Mouse (Mus musculus) midbrain, embryonic 15.5 days (tissue): ENCODE results near the gene Tmem56. TPM values are rescaled to one million over a fixed set of nuclear protein-coding genes. Genes with fewer than 3 reads are reported as not detected.

Experiments
- ATAC-seq: fragments of 200-750 bp; cut with Nextera tagmentation; replicated peaks from 2 replicates; pipeline ENCODE4 v1.8.0; 2017; ENCODE audit warnings: moderate TSS enrichment
- H3K27ac ChIP-seq: fragments of 300-500 bp; sonication (generic); 2 replicates; pipeline ENCODE4 v1.5.1; 2015; ENCODE audit warnings: mild to moderate bottlenecking, inconsistent platforms
- H3K27me3 ChIP-seq: fragments of 300-500 bp; sonication (generic); replicated peaks from 2 replicates; pipeline ENCODE4 v1.6.1; 2015; ENCODE audit warnings: inconsistent platforms
- H3K36me3 ChIP-seq: fragments of 300-500 bp; sonication (generic); replicated peaks from 2 replicates; pipeline ENCODE4 v1.6.1; 2015; ENCODE audit warnings: inconsistent platforms
- H3K4me1 ChIP-seq: fragments of 300-500 bp; sonication (generic); 2 replicates; pipeline ENCODE4 v1.6.1; 2015; ENCODE audit warnings: inconsistent platforms
- H3K4me2 ChIP-seq: fragments of 300-500 bp; sonication (generic); 2 replicates; pipeline ENCODE4 v1.6.1; 2015; ENCODE audit warnings: inconsistent platforms, mild to moderate bottlenecking, moderate library complexity
- H3K4me3 ChIP-seq: fragments of 300-500 bp; sonication (generic); 2 replicates; pipeline ENCODE4 v1.5.1; 2015; ENCODE audit warnings: mild to moderate bottlenecking, inconsistent platforms
- H3K9ac ChIP-seq: fragments of 300-500 bp; sonication (generic); 2 replicates; pipeline ENCODE4 v1.6.1; 2015; ENCODE audit warnings: mild to moderate bottlenecking, inconsistent platforms
- H3K9me3 ChIP-seq: fragments of 300-500 bp; sonication (generic); 2 replicates; pipeline ENCODE4 v1.6.1; 2016; ENCODE audit warnings: inconsistent platforms
- WGBS: fragments of 180-500 bp; shearing (Covaris S2); methylation state at CpG from one replicate; pipeline ENCODE4 v1.1.7; 2015; ENCODE audit warnings: mixed read lengths; 5-methylcytosine and 5-hydroxymethylcytosine counted together
- polyA plus RNA-seq: library from polyadenylated mRNA; unstranded; fragments of >200 nt; fragmentation: Nextera tagmentation; extraction: Ambion mirVana; gene quantifications from 2 replicates; pipeline ENCODE4 v1.2.1, GENCODE M21; 2015

Gene Tmem56
- polyA plus RNA-seq, 1 experiment from 2014 or later = 2.2 TPM

DNA sequence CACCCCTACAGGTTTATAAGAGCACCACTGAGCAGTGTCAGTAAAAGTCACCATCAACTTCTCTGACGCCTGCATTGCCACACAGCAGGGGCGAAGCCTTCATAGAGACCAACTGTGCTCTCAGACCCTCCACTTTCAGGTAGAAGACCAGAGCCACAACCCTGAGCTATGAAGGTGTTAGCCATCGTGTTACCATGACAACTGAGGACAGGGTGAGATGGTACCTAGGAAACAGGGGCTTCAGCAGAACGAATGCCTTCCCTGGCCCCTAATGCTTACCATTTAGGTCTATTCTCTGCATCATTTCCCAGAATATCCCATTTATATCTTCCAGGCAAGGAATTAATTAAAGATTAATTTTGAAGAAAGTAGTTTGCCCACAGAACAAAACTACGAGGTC, 26.0 kb upstream of the Tmem56 start:
- Histone ChIP-seq H3K4me2 (no peak overlapping the region), H3K4me3 (no peak overlapping the region), H3K4me1 (0 out of 2 replicates have a peak, but pooled peaks cover 4% of the 10 kb centered on the region), H3K27me3 (no peaks in the 10 kb centered on the region), H3K27ac (no peak overlapping the region), H3K9me3 (no peaks in the 10 kb centered on the region), H3K36me3 (no peaks in the 10 kb centered on the region), H3K9ac (no peak overlapping the region)
- WGBS = 77% methylated on average over 5 of the region's 5 CpGs
- no peak for ATAC-seq

DNA sequence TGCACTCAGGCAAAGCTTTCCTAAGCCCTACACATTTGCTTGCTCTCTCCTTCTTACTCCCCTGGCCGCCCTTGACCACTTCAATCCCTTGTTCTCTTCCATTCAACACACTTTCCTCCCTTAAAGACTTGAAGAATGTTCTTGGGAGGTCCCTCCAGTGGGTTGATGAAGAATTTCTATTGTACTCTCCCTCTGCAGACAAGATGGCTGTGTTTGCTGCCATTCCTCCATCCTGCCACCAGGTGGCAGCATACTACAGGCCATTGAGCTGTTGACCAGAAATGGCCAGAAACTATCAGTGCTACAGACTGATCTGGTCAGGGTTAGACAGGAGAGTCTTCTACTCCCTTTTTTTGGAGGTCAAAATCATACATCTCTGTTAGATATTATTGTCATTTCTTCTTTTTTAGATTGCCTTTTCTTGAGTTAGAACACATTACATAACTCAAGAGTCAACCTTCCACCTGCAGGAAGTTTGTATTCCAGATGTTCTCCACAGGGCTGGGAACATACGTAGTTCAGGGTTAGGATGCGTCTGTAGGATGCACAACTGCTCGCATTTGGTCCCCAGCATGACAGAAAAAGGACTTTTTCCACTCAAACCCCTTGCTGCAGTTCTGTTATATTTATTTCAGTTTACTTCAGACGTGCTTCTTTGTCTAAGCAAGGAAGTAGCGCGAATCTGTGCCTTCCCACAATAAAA, 24.8 kb upstream of the Tmem56 start:
- no peak overlapping the region for H3K27ac ChIP-seq
- peak; percentile 82 for ATAC-seq
- H3K4me2 ChIP-seq = no peak overlapping the region
- no peaks in the 10 kb centered on the region for H3K27me3 ChIP-seq
- no peak overlapping the region for H3K4me3 ChIP-seq
- WGBS = 77% methylated on average over 7 of the region's 7 CpGs
- H3K36me3 ChIP-seq = no peaks in the 10 kb centered on the region
- H3K9ac ChIP-seq = no peak overlapping the region
- H3K9me3 ChIP-seq = no peaks in the 10 kb centered on the region
- H3K4me1 ChIP-seq = 0 out of 2 replicates have a peak, but pooled peaks cover 4% of the 10 kb centered on the region

DNA sequence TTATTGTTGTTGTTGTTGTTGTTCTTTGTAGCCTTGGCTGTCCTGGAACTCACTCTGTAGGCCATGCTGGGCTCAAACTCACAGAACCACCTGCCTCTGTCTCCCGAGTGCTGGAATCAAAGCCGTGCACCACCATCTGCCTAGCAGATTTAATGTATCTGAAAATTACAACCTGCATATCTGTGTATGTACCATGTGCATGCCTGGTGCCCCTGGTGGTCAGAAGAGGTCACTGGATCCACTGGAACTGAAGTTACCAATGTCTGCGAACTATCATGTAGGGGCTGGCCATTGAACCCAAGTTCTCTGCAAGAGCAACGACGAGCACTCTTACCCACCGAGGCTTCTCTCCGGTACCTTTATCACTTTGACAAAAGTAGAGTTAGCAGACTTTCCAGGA, 23.7 kb upstream of the Tmem56 start:
- H3K4me3 ChIP-seq = no peak overlapping the region
- 0 out of 2 replicates have a peak, but pooled peaks cover 4% of the 10 kb centered on the region for H3K4me1 ChIP-seq
- peak; percentile 32; the same call in 1 of the 2 replicates for ATAC-seq
- no peak overlapping the region for H3K4me2 ChIP-seq
- no peaks in the 10 kb centered on the region for H3K27me3 ChIP-seq
- H3K36me3 ChIP-seq = no peaks in the 10 kb centered on the region
- H3K9me3 ChIP-seq = no peaks in the 10 kb centered on the region
- 90% methylated on average over 7 of the region's 7 CpGs for WGBS
- H3K9ac ChIP-seq = no peak overlapping the region
- H3K27ac ChIP-seq = no peak overlapping the region

DNA sequence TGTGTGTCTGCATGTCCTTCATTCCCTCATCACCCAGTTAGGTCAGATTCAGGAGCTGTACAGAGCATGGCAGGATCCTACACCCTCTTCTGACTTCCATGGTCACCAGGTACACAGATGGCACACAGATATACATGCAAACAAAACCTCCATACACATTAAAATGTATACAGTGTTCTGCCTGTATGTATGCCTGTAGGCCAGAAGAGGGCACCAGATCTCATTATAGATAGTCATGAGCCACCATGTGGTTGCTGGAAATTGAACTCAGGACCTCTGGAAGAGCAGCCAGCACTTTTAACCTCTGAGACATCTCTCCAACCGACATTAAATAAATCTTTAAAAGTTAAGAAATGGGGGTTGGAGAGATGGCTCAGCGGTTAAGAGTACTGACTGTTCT, 11.3 kb upstream of the Tmem56 start:
- no peak overlapping the region for H3K4me3 ChIP-seq

DNA sequence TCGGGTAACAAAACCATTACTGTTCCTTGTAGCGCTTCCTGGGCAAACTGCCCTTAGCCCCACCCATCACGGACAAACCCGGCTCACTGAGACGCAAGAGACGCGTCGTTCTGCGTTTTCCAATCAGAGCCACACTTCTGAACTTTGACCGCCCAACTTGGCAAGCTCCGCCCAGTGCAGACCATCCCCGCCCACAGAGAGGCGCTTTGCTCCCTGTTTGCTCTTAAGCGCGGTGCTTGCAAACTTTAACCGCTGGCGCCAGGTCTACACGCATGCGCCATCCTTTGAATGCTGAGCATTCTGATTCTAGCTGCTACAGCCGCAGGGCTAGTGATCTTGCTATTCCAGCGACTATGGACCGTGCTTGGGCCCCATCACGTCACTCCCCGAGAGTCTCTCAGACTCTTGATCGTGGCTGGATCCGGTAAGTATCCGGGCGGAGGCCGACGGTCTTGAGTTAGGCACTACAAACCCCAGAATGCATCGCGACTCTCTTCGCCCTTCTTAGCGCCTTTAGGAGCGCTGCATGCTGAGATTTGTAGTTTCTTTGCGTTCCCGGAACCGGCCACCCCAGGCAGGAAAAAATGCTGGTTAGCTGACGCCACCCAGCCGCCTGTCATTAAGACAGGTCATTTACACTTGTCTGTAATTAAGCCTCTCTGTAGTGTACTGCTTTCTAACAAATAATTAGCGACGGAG, 8.8 kb upstream of the Tmem56 start, which contains the start of gene Alg14:
Alg14 (plus strand) TSS at position 214 of the 699 bp plus-strand sequence.
- peak; percentile 97 for ATAC-seq
- Histone ChIP-seq H3K4me3 (peak within 1 kb of the TSS; percentile 62), H3K9ac (peak within 1 kb of the TSS; percentile 53), H3K4me1 (peaks cover 10% of the 10 kb centered on the region), H3K4me2 (peak within 1 kb of the TSS; percentile 60), H3K27ac (peak within 1 kb of the TSS; percentile 94), H3K27me3 (no peaks in the 10 kb centered on the region), H3K36me3 (no peaks in the 10 kb centered on the region), H3K9me3 (no peaks in the 10 kb centered on the region)
- WGBS = under 1% methylated on average over 42 of the region's 42 CpGs

More for the DNA sequence above, 11.3 kb upstream of the Tmem56 start:
- Histone ChIP-seq H3K9me3 (no peaks in the 10 kb centered on the region), H3K27me3 (no peaks in the 10 kb centered on the region), H3K4me1 (peaks cover 10% of the 10 kb centered on the region), H3K36me3 (no peaks in the 10 kb centered on the region), H3K4me2 (no peak overlapping the region), H3K9ac (no peak overlapping the region), H3K27ac (no peak overlapping the region)
- no peak for ATAC-seq
- 88% methylated on average over 2 of the region's 2 CpGs for WGBS

DNA sequence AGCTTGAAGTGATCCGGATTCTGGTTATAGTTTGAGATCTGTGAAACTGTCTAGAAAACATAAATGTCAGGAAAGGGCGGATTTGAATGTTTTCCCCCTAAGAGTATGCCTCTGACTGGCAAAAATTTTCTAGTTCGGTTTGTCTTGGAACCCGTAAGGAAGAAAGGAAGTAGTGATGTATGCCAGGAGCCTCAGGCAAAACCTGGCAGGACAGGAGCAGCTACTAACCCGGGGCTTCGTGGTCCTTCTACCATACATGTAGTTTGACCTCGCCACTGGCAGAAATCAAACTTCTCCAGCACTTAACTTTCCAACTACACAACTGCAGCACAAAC, 8.3 kb upstream of the Tmem56 start:
- 5% methylated on average over 7 of the region's 7 CpGs for WGBS
- peak overlapping the region; percentile 53 for H3K9ac ChIP-seq
- H3K36me3 ChIP-seq = no peaks in the 10 kb centered on the region
- H3K27ac ChIP-seq = peak overlapping the region; percentile 94
- no peaks in the 10 kb centered on the region for H3K27me3 ChIP-seq
- H3K4me1 ChIP-seq = peaks cover 10% of the 10 kb centered on the region
- H3K4me3 ChIP-seq = peak overlapping the region; percentile 62
- peak overlapping the region; percentile 60 for H3K4me2 ChIP-seq
- H3K9me3 ChIP-seq = no peaks in the 10 kb centered on the region
- ATAC-seq = no peak

DNA sequence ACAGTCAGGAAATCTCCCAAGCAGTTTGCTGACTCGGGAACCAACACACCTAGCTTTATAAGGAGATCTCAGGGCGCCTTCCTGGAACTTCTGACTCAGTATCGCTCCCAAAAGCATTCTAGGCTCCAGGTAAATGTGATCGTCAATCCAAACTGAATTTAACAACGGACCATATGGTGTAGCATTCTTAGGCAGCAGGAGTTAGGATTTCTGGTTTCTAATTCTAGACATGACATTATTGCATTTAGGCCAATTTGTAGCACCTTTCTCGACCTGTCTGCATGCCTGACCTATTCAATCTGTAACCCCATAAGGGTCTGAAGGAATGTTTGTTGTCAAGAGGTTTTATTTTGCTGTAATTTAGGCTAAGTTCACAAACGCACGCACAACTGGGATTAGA, 7.8 kb upstream of the Tmem56 start:
- Histone ChIP-seq H3K27ac (0 out of 2 replicates have a peak overlapping the region, but pooled peaks have one; percentile 94), H3K36me3 (no peaks in the 10 kb centered on the region), H3K9me3 (no peaks in the 10 kb centered on the region), H3K9ac (no peak overlapping the region; the same call in 1 of the 2 replicates), H3K4me1 (peaks cover 10% of the 10 kb centered on the region), H3K27me3 (no peaks in the 10 kb centered on the region), H3K4me2 (peak overlapping the region; percentile 60), H3K4me3 (peak overlapping the region; percentile 62; the same call in 1 of the 2 replicates)
- ATAC-seq = no peak
- 80% methylated on average over 8 of the region's 8 CpGs for WGBS

DNA sequence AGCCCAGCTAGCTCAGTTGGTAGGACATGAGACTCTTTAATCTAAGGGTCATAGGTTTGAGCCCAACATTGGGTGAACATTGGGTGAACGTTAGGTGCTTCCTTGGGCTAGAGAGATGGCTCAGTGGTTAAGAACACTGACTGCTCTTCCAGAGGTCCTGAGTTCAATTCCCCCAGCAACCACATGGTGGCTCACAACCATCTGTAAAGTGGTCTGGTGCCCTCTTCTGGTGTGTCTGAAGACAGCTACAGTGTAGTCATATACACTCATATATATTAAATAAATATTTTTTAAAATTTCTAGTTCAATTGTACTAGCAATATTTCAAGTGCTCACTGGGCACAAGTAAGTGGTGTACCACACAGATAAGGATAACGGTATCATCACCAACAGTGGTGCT, 4.3 kb upstream of the Tmem56 start:
- Histone ChIP-seq H3K4me2 (no peak overlapping the region), H3K4me3 (no peak overlapping the region), H3K9ac (no peak overlapping the region), H3K9me3 (no peaks in the 10 kb centered on the region), H3K36me3 (no peaks in the 10 kb centered on the region), H3K4me1 (peaks cover 5% of the 10 kb centered on the region), H3K27ac (no peak overlapping the region), H3K27me3 (no peaks in the 10 kb centered on the region)
- WGBS = 98% methylated on average over 2 of the region's 2 CpGs
- no peak for ATAC-seq

DNA sequence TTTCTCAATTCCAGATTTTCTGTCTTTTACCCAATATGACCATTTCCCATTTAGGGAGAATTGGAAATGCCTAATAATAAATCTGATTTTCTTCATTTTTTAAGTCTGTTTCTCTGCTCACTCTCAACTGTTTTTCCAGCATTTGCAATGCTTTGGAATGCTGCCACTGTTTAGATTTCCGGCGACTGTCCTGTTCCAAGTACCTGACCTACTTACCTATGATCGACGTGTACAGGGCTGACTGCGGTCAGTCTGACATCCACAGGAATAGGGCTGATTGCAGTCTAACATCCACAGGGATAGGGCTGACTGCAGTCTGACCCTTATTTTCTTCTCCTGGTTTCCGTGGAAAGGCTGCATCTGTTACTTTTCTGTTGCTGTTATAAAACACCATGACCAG, 2.3 kb upstream of the Tmem56 start:
- Histone ChIP-seq H3K9me3 (no peaks in the 10 kb centered on the region), H3K4me1 (no peaks in the 10 kb centered on the region), H3K27ac (no peak overlapping the region), H3K27me3 (no peaks in the 10 kb centered on the region), H3K4me2 (no peak overlapping the region), H3K36me3 (no peaks in the 10 kb centered on the region), H3K4me3 (no peak overlapping the region), H3K9ac (no peak overlapping the region)
- whole genome bisulfite sequencing = 95% methylated on average over 6 of the region's 6 CpGs
- ATAC-seq = no peak

DNA sequence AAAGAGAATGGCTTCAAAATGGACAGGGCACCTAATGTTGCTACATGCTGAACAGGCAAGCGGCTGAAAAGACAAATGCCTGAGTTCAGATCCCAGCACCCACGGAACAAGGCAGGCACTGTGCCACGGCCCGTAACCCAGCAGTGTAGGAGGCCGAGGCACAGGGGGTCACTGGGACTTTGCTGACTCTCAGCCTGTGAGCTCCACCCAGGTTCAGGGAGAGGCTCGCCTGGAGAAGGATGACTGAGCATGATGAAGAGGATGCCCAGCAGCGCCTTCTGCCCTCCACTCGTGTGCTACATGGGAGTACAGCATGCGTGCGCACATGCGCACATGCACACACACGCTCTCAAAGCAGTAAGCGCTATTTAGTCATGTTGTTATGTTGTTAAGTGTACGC, 3.2 kb downstream of the Tmem56 start:
- no peak overlapping the region for H3K4me3 ChIP-seq
- no peak overlapping the region for H3K27ac ChIP-seq
- no peak for ATAC-seq
- H3K27me3 ChIP-seq = no peaks in the 10 kb centered on the region
- H3K4me2 ChIP-seq = no peak overlapping the region
- 89% methylated on average over 14 of the region's 14 CpGs for WGBS
- H3K9me3 ChIP-seq = no peaks in the 10 kb centered on the region
- no peaks in the 10 kb centered on the region for H3K4me1 ChIP-seq
- H3K36me3 ChIP-seq = no peaks in the 10 kb centered on the region
- no peak overlapping the region for H3K9ac ChIP-seq

DNA sequence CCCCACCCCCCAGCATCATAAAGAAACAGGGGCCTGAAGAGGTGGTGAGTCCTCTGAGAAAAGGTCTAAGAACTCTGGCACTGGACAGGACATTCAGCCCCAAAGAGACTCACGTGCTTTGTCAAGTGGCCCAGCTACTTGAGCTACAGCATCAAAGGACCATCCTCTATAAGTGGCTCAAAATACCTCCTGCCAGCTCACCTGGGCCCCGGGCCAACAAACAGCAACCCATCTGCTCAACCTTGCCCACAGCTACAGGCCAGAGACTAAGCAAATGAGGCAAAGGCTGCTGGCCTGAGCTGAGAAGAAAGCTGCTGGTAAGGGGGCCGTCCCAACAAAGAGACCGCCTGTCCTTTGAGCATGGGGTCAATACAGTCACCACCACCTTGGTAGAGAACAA, 5.3 kb downstream of the Tmem56 start:
- no peak overlapping the region for H3K4me2 ChIP-seq
- H3K27me3 ChIP-seq = no peaks in the 10 kb centered on the region
- no peaks in the 10 kb centered on the region for H3K36me3 ChIP-seq
- 75% methylated on average over 4 of the region's 4 CpGs for WGBS
- no peak overlapping the region for H3K27ac ChIP-seq
- no peaks in the 10 kb centered on the region for H3K9me3 ChIP-seq
- no peaks in the 10 kb centered on the region for H3K4me1 ChIP-seq
- ATAC-seq = no peak
- no peak overlapping the region for H3K9ac ChIP-seq
- no peak overlapping the region for H3K4me3 ChIP-seq

DNA sequence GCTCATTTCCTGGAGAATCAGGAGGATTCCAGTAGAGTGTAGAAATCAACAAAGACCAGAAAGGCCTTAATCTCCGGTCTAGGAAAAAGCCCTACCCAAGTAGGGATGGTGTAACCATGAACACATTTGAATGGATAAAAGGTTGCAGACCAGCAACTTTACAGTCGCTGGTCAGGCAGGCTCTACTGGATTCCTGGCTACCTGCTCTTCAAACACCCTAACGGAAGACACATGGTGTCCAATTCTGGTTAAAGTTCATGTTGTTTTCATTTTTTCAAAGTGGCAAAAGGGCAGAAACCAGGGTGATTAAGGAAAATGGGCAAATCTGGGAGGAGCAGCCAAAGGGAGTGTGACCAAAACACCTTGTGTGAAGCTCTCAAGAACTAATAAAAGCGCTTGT, 5.9 kb downstream of the Tmem56 start:
- Histone ChIP-seq H3K9me3 (no peaks in the 10 kb centered on the region), H3K4me1 (no peaks in the 10 kb centered on the region), H3K27ac (no peak overlapping the region), H3K4me3 (no peak overlapping the region), H3K9ac (no peak overlapping the region), H3K36me3 (no peaks in the 10 kb centered on the region), H3K27me3 (no peaks in the 10 kb centered on the region), H3K4me2 (no peak overlapping the region)
- WGBS = 90% methylated on average over 4 of the region's 4 CpGs
- no peak for ATAC-seq

DNA sequence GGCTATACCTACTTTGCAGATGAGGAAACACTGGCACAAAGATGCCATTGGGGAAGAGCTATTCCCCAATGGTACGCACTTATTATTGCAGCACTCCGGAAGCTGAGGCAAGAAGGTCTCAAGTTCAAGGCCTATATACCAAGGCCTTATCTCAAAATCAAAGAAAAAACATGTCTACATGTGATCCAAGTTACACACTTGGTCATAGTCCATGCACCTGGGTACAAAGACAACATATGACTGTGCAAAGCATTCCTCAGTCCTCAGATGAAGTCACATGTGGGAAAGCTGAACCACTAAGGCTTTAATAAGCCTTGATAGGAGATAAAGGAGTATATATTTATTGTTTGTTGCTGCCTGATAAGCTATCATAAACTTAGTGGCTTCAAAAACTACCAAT, 8.9 kb downstream of the Tmem56 start:
- Histone ChIP-seq H3K9me3 (no peaks in the 10 kb centered on the region), H3K9ac (no peak overlapping the region), H3K36me3 (no peaks in the 10 kb centered on the region), H3K27ac (no peak overlapping the region), H3K4me2 (no peak overlapping the region), H3K4me1 (no peaks in the 10 kb centered on the region), H3K27me3 (no peaks in the 10 kb centered on the region), H3K4me3 (no peak overlapping the region)
- 93% methylated on average over 2 of the region's 2 CpGs for WGBS
- ATAC-seq = no peak
